Mouse (Mus musculus): ENCODE data around the gene Hsph1.

The Hsph1 gene

GRCm38 (mm10) chr5:149636075-149636920, at the start of gene Hsph1:
Gene Hsph1 (minus strand): TSS chr5:149636376.
- DNase-seq (ENCODE audit: low spot score): peak; percentile 94

- DNase-seq (ENCODE audit: low spot score): no peak
Measured at GRCm38 (mm10) chr5:149680946-149681345, 44.8 kb upstream of the Hsph1 start.

DNA sequence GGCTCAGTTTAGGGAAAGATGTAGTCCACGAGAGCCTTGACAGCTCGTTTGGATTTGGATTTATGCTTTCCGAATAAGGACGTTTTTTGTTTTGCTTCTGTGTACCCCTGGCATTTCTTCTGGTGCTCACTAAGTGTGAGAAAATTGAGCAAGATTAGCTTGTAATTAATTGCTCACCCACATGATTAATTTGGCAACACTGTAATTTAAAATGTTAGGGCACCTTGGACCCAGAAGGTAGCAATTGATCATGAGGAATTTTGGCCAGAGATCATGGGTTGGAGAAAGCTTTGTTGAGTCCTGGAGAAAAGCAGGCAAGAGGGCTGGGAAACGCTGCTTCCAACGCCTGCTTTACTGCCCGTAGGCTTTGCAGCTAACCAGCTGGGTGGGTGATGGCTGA, 43.7 kb upstream of the Hsph1 start:
- DNase-seq (ENCODE audit: low spot score): no peak

- no peak for DNase-seq (ENCODE audit: low spot score)
Measured at GRCm38 (mm10) chr5:149679362-149679761, 43.2 kb upstream of the Hsph1 start.

- DNase-seq (ENCODE audit: low spot score): no peak
Measured at GRCm38 (mm10) chr5:149678990-149679348, 42.8 kb upstream of the Hsph1 start.

DNA sequence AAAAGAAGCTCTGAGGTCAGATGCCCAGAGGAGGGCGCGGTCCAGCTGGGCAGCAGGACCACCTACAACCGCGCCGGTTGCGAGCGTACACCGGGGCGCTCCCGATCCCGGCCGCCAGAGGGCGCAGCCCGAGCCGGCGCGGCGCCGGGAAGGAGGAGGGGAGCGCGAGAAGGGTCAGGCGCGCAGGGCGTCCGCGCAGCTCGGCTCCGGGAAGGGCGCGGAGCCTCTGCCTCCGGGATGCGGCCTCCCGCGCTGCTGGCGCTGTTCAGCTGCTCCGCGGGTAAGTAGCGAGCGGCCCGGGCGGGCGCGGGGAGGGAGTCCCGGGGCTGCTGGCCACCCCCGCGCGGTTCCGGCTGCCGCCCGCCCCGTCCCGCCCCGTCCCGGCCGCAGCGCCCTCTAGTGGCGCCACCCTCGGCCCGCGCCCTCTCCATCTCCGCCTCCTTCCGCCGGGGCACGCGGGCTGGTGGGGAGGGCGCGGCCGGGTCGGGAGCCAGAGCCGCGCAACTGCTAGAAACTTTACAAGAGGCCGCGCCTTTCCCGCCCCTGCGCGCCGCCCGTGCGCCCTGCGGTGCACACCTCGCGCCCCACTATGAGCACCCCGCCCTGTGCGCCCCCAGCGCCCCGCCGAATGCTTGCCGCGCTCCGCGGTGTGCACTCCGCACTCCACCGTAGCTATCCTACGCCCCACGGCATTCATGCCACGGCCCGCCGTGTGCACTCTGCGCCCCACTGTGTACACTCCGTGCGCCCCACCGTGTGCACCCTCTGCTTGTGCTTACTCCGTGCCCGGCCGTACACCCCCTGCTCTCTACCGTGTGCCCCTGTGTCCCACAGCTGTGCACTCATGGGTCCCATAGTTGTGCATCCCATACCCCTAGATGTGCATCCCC, 42.2 kb upstream of the Hsph1 start, which contains the start of gene B3glct:
Gene B3glct, plus strand, starts transcription at position 131 of the 890 bp plus-strand sequence.
- peak; percentile 93 for DNase-seq (ENCODE audit: low spot score)

DNA sequence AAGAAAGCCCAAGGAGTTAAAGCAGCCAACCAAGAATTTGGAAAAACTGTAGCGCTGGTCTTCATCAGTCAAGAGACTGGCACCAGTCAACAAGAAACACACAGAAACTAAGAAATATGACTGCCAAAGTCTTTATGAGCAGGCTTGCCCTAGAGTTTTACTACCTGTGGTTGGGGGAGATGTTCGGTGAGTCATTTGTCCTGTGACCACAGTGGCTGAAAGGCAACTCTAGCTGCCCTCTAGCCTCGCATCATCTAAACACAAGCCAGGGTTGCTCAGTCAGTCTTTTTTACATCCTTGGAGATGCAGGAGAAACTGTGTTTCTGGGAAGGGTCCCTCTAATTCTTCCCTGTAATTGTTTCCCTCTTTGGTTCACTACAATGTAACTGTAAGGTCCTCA, 41.0 kb upstream of the Hsph1 start:
- no peak for DNase-seq (ENCODE audit: low spot score)

DNA sequence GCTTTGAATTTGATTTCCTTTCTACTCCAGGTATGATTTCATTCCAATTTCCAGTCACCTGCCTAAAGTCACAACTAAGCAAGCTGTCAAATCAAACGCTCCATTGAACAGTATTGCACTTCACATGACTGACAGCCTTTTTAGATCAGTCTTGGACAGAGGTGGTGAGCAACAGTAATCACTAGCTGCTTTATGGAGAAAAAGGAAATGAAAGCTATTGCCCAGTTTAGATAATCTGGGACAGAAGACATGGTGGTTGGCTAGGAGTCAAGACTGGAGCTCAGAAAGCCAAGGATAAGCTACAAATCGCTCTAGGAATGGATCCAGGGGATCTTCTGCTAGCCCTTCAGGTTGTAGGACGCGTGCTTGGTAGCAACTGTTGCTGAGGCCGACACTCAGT, 27.2 kb upstream of the Hsph1 start:
- DNase-seq (ENCODE audit: low spot score): no peak

DNA sequence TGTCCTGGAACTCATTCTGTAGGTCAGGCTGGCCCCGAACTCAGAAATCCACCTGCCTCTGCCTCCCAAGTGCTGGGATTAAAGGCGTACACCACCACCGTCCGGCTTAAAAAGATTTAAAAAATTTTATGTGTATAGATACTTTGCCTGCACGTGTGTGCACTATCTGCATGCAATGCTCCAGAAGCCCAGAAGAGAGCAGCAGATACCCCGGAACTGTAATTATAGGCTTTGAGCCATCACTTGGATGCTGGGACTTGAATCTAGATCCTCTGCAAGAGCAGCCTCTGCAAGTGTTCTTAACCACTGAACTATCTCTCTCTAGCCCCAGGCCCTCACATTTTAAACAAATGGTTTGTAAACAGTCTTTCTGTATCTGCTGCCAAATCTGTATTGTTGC, 26.8 kb upstream of the Hsph1 start:
- DNase-seq (ENCODE audit: low spot score): no peak

GRCm38 (mm10) chr5:149661428-149661827, 25.3 kb upstream of the Hsph1 start:
- DNase-seq (ENCODE audit: low spot score): no peak

DNA sequence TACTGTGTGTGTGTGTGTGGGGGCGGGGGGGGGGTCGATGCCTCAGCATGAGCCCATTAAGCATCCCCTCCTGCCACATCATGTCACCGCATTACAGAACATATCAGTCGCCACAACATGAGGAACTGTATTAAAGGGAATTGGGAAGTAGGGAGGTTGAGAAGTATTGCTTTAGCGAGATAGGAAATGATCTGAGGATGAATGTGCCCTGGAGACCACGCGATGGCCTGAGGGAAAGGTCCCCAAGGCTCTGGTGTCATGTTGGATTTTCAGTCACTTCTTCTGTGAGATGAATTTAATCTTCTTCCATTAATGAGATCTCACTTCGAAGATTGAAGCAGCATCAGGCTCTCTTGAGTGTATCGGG, 23.2 kb upstream of the Hsph1 start:
- DNase-seq (ENCODE audit: low spot score): no peak

- no peak for DNase-seq (ENCODE audit: low spot score)
Measured at GRCm38 (mm10) chr5:149658741-149659413, 22.7 kb upstream of the Hsph1 start.

- DNase-seq (ENCODE audit: low spot score): no peak
Measured at GRCm38 (mm10) chr5:149658022-149658421, 21.8 kb upstream of the Hsph1 start.

DNA sequence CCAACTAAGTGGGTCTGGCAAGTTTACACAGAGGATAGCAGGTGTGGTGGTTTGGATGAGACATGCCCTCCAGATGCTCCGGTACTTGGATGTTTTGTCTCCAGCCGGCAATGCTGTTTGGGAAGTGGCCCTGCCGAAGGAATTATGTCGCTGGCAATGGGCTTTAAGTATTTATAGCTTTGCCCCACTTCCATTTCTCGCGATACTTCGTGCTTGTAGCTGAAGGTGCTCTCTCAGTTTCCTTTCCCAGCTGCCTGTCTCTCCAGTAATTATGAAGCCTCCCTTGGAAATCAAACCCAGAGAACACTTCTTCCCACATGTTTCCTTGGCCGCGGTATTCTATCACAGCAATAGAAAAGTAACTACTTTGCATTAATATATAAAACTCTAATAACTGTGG, 19.5 kb upstream of the Hsph1 start:
- DNase-seq (ENCODE audit: low spot score): no peak

- no peak for DNase-seq (ENCODE audit: low spot score)
Measured at GRCm38 (mm10) chr5:149650179-149650553, 14.0 kb upstream of the Hsph1 start.

DNA sequence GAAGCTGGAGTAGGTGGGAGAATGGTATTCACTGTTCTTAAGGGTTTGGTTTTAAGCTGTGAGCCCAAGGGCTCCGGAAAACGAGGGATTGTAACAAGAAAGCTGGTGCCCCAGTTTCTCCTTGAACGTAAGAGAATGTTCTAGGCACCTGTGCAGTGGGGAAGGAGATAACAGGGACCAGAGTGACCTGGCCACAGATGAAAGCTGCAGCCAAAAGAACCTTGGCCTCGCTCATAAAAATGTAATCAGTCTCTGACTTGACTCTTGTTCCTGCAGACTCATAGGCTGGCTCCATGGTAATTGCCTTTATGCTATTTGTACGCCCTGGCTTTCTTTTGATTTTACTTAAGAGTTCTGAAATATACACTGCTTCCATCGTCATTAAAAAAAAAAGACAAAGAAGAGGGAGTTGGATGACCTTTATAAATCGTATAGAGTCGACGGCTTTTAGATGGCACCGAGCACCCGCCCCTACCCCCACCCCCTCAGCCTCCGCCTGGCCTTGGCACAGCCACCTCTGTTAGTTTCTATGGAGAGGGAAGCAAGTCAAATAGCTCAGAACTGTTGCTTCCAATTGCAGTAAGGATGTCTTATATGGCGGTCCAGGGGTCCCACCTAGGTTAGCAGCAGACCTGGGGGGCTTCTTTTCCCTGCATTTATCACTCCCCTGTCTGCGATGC, 13.5 kb upstream of the Hsph1 start:
- no peak for DNase-seq (ENCODE audit: low spot score)

- DNase-seq (ENCODE audit: low spot score): no peak
Measured at GRCm38 (mm10) chr5:149648895-149649406, 12.8 kb upstream of the Hsph1 start.

- DNase-seq (ENCODE audit: low spot score): no peak
Measured at GRCm38 (mm10) chr5:149648196-149648595, 12.0 kb upstream of the Hsph1 start.

GRCm38 (mm10) chr5:149647367-149648115, 11.4 kb upstream of the Hsph1 start:
- no peak for DNase-seq (ENCODE audit: low spot score)

- DNase-seq (ENCODE audit: low spot score): no peak
Measured at GRCm38 (mm10) chr5:149642783-149643509, 6.8 kb upstream of the Hsph1 start.

All from urinary bladder, postnatal 25 days (tissue).